Mouse (Mus musculus): Measurements from ENCODE around the gene Eif3l.
A peak's percentile ranks its signal among the peaks of the same experiment; 100 is the strongest.

Eif3l gene

DNA sequence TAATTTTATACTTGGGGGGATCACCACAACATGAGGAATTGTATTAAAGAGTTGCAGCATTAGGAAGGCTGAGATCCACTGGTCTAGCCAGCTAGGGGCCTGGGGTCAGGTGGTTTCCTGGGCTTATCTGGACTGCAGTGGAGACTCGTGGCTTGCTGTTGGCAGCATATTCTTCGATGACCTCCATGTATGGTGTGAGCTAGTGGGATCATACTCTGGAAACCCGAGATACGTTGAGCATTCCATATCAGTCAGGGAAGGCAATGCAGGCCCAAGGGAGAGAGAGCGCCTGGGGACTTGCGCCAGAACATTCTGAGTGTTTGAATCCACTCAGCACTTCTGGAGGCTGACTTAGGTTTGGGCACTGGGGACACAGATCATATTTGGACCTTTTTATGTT, 48.8 kb downstream of the Eif3l start:
- DNase-seq (ENCODE audit: low read depth, low spot score): no peak

DNA sequence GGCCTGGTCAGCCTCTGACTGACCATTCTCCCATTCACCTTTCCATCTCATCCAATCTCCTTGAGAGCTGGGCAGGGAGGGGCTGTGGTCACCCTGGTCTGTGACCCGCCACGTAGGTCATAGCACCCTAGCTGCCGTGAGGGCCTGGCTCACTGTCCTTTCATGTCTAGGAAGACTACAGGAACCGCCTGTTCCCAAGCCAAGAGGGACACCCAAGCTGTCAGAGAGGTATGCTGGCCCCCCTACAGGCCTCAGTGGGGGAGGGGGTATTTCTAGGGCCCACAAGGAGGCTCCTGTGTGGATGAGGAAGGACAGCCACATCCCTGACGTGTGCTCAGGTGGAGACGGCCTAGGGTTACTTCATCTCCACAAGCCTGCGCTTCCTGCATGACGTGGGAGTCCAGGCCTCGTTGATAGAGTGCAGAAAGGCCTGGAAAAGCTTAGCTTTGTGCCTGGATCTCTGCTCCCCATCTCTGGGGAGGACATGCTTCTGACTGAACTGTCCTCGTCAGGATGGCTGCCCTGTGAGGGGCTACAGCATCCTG, 49.4 kb downstream of the Eif3l start:
- DNase-seq (ENCODE audit: low read depth, low spot score): no peak

- peak; percentile 70 for DNase-seq (ENCODE audit: low read depth, low spot score)
Measured at GRCm38 (mm10) chr15:79126217-79126932, 51.4 kb downstream of the Eif3l start.

- DNase-seq (ENCODE audit: low read depth, low spot score): no peak
Measured at GRCm38 (mm10) chr15:79127101-79127500, 52.1 kb downstream of the Eif3l start.

- DNase-seq (ENCODE audit: low read depth, low spot score): no peak
Measured at GRCm38 (mm10) chr15:79128208-79128607, 53.2 kb downstream of the Eif3l start.

DNA sequence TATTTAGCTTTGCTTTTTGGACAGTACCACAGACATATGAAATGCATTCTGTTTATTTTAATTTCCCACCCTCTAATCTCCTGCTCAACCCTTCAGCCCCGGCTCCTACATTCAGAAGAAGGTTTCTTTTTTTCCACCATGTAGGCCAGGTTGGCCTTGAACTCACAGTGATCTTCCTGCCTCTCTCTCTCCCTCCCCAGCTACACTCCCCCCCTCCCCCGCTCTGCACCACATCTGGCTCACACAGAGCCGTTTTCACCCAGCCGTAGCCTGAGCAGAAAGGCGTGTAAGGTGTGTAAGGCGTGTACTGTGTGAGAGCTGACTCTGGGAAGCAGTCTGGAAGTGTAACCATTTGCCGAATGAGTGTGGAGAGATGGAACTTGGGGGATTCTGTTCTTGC, 54.3 kb downstream of the Eif3l start:
- DNase-seq (ENCODE audit: low read depth, low spot score): no peak

GRCm38 (mm10) chr15:79130782-79131181, 55.8 kb downstream of the Eif3l start:
- no peak for DNase-seq (ENCODE audit: low read depth, low spot score)

- no peak for DNase-seq (ENCODE audit: low read depth, low spot score)
Measured at GRCm38 (mm10) chr15:79131442-79131841, 56.5 kb downstream of the Eif3l start.

DNA sequence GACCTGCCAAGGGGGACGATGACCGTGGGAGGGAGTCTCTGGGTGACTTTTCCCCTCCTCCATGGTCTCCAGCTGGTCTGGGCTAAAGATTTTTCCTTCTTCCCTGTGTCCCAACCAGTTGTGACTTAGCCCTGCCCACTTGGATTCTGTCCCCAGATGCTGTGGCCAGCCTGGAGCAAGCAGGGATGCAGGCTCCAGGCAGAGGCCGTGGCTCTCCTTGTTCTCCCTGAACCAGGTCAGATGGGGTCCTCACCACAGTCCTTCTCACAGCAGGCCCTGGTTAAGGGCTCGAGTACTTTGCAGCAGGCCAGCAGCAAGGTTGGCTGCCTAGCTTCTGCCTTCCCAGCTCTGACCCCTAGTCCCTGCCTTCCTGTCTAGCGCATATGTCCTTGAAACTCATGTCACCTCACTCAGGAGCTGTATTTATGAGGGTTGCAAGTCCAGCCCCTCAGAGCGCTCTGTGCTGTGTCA, 58.2 kb downstream of the Eif3l start:
- no peak for DNase-seq (ENCODE audit: low read depth, low spot score)

- DNase-seq (ENCODE audit: low read depth, low spot score): no peak
Measured at GRCm38 (mm10) chr15:79134496-79135270, 59.7 kb downstream of the Eif3l start.

DNA sequence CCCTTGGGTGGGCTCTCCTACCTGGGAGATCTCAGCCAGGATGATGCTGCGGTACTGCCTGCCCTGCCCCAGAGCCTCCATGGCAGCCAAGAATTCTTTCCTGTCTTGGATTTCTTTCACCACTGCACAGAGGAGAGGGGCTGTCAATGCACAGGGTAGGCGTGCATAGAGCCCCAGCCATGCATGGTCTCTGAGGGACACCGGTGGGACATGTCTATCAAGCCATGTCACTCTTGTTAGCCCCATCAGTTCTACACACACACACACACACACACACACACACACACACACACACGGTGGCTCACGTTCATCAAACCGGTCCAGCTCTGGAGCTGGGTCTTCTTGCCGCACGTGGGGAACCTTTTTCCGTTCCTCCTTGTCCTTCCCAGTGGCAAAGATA, 60.4 kb downstream of the Eif3l start:
- no peak for DNase-seq (ENCODE audit: low read depth, low spot score)

GRCm38 (mm10) chr15:79135783-79136575, 61.0 kb downstream of the Eif3l start:
- no peak for DNase-seq (ENCODE audit: low read depth, low spot score)

- DNase-seq (ENCODE audit: low read depth, low spot score): no peak
Measured at GRCm38 (mm10) chr15:79139640-79140039, 64.7 kb downstream of the Eif3l start.

- peak; percentile 98 for DNase-seq (ENCODE audit: low read depth, low spot score)
Measured at GRCm38 (mm10) chr15:79140866-79141565, 66.0 kb downstream of the Eif3l start, which contains the start of the genes Polr2f and 1700088E04Rik. Gene Polr2f (plus strand): TSS chr15:79141009. Gene 1700088E04Rik (minus strand): TSS chr15:79141253.

DNA sequence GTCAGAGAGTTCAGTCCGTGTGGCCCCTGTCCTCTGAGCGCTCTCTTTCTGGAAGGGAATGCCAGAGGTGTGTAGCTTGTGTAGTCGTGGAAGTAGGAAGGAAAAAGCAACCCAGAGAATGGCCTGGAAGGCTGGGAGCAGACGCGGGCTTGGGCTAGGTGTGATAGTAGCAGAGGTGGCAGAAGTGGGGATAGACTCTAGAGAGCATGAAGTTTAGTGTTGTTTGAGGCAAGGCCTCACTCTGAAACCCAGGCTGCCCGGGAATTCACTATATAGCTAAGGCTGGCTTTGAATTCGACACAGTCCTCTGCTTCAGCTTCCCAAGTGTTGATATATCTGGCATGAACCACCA, 66.6 kb downstream of the Eif3l start:
- DNase-seq (ENCODE audit: low read depth, low spot score): no peak

DNA sequence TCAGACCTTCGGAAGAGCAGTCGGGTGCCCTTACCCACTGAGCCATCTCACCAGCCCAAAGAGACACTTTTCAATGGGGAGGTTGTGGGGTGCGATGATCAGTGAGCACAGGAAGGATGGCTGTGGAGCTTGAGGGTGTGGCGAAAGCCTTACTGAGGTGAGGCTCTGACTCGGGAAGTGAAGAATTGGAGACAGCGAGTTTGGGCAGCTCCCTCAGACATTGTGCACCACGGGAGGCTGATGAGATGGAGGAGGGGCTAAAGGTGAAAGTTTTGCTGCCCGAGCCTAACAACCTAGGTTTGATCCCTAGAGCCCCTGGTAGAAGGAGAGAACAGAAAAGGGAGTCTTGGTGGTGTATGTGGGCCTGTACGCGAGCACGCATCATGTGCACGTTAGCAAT, 68.3 kb downstream of the Eif3l start:
- no peak for DNase-seq (ENCODE audit: low read depth, low spot score)

Measured in mesoderm, embryonic 11.5 days (tissue).